Mouse (Mus musculus) myocyte (in vitro differentiated cells): ENCODE results near the gene Derl3. TPM values are rescaled to one million over a fixed set of nuclear protein-coding genes. Genes with fewer than 3 reads are reported as not detected.

ENCODE experiments used
- H3K27me3 ChIP-seq: one replicate; pipeline ENCODE4 v1.6.1; 2011; ENCODE audit not compliant: control insufficient read depth, insufficient read depth, insufficient read length
- H3K36me3 ChIP-seq: one replicate; pipeline ENCODE4 v1.6.1; 2011; ENCODE audit not compliant: control insufficient read depth, insufficient read depth
- H3K4me2 ChIP-seq: one replicate; pipeline ENCODE4 v1.6.1; 2011; ENCODE audit warnings: low read depth, control low read depth
- H3K4me3 ChIP-seq: one replicate; pipeline ENCODE4 v1.5.1; 2011; ENCODE audit warnings: mild to moderate bottlenecking, control low read depth, moderate library complexity
- H3K79me2 ChIP-seq: one replicate; pipeline ENCODE4 v1.6.1; 2011; ENCODE audit not compliant: control insufficient read depth, insufficient read depth
- H3ac ChIP-seq: one replicate; pipeline ENCODE4 v1.6.1; 2011; ENCODE audit not compliant: control insufficient read depth, insufficient read length
- CEBPB ChIP-seq: IDR thresholded peaks from 2 replicates; pipeline ENCODE4 v1.6.1; 2011; ENCODE audit warnings: mild to moderate bottlenecking, moderate library complexity; ENCODE audit not compliant: poor library complexity, insufficient read depth, severe bottlenecking
- E2F4 ChIP-seq: IDR thresholded peaks from one replicate; pipeline ENCODE4 v1.6.1; 2011; ENCODE audit warnings: mild to moderate bottlenecking, control low read depth, moderate library complexity; ENCODE audit not compliant: insufficient read depth
- MAX ChIP-seq: IDR thresholded peaks from one replicate; pipeline ENCODE4 v1.6.1; 2011; ENCODE audit warnings: low read depth, mild to moderate bottlenecking, control low read depth
- MYOD1 ChIP-seq, 3 experiments: IDR thresholded peaks; one replicate each; pipeline ENCODE4 v1.6.1; 2011; ENCODE audit warnings: control low read depth in 2 of 3, low read depth in 2 of 3, mild to moderate bottlenecking in 2 of 3, moderate library complexity in 1 of 3; ENCODE audit not compliant: insufficient read length in 2 of 3, control insufficient read depth in 1 of 3
- MYOG ChIP-seq, 3 experiments: IDR thresholded peaks; one replicate each; pipeline ENCODE4 v1.6.1; 2011; ENCODE audit warnings: control low read depth in 2 of 3, low read depth in 2 of 3, mild to moderate bottlenecking in 2 of 3; ENCODE audit not compliant: insufficient read length in 2 of 3, control insufficient read depth in 1 of 3, insufficient read depth in 1 of 3
- POLR2A ChIP-seq: IDR thresholded peaks from one replicate; pipeline ENCODE4 v1.6.1; 2011; ENCODE audit warnings: low read depth, mild to moderate bottlenecking, control low read depth, moderate library complexity; ENCODE audit not compliant: insufficient read length
- POLR2AphosphoS2 ChIP-seq: IDR thresholded peaks from one replicate; pipeline ENCODE4 v1.6.1; 2011; ENCODE audit warnings: low read depth, control low read depth; ENCODE audit not compliant: insufficient read length
- REST ChIP-seq: IDR thresholded peaks from one replicate; pipeline ENCODE4 v1.6.1; 2011; ENCODE audit warnings: mild to moderate bottlenecking, control low read depth, moderate library complexity; ENCODE audit not compliant: insufficient read depth, insufficient read length
- SRF ChIP-seq: IDR thresholded peaks from one replicate; pipeline ENCODE4 v1.6.1; 2011; ENCODE audit warnings: low read depth; ENCODE audit not compliant: control insufficient read depth, insufficient read length
- TCF12 ChIP-seq: IDR thresholded peaks from one replicate; pipeline ENCODE4 v1.6.1; 2011; ENCODE audit warnings: mild to moderate bottlenecking, control low read depth; ENCODE audit not compliant: poor library complexity, insufficient read depth, severe bottlenecking
- TCF3 ChIP-seq: IDR thresholded peaks from one replicate; pipeline ENCODE4 v1.6.1; 2011; ENCODE audit warnings: low read depth, control low read depth; ENCODE audit not compliant: insufficient read length
- USF1 ChIP-seq: IDR thresholded peaks from one replicate; pipeline ENCODE4 v1.6.1; 2011; ENCODE audit warnings: low read depth, mild to moderate bottlenecking, control low read depth, moderate library complexity
- polyA plus RNA-seq: library from polyadenylated mRNA; unstranded; fragments of >200 nt; fragmentation: generic; extraction: Trizol; gene quantifications from one replicate; pipeline ENCODE4 v1.2.1, GENCODE M21; 2012; ENCODE audit warnings: missing spikeins

Gene Derl3
- polyA plus RNA-seq, 1 experiment = 0.58 TPM

DNA sequence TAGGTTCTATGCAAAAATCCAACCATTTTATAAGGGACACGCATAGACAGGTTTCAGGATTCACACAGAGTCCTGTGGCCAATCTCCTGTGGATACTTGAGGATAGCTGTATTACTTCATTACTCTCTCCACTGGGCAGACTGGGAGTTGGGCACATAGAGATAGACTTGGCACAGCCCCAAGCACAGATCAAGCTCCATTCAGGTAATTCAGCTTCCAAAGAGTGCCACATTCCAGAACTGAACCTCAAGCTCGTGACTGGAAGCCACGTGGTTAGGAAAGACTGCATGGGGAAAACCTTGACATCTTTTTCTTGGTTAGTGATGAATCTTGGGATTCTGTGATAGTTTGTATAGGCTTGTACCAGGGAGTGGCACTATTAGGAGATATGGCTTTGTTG, 14.4 kb upstream of the Derl3 start:
- TF ChIP-seq SRF = no peak
- TF ChIP-seq TCF12 = no peak
- TF ChIP-seq MYOD1 (IDR thresholded peaks at IDR 0.05; ENCODE audit: control insufficient read depth in 1 of 3, insufficient read length in 2 of 3, low read depth in 2 of 3) = no peak
- TF ChIP-seq POLR2A = no peak
- TF ChIP-seq MYOG (IDR thresholded peaks at IDR 0.05; ENCODE audit: control insufficient read depth in 1 of 3, insufficient read depth in 1 of 3, insufficient read length in 2 of 3, low read depth in 2 of 3) = no peak
- no peak for TF ChIP-seq MAX
- no peak for TF ChIP-seq TCF3
- TF ChIP-seq E2F4 = no peak
- TF ChIP-seq POLR2AphosphoS2 = no peak
- no peak for TF ChIP-seq USF1
- no peak for TF ChIP-seq CEBPB
- TF ChIP-seq REST = no peak
- Histone ChIP-seq H3K27me3 (no peaks in the 10 kb centered on the region), H3ac (no peak overlapping the region), H3K4me3 (no peak overlapping the region), H3K36me3 (no peaks in the 10 kb centered on the region), H3K4me2 (no peak overlapping the region), H3K79me2 (no peaks in the 10 kb centered on the region)

- Histone ChIP-seq H3K36me3 (no peaks in the 10 kb centered on the region), H3ac (no peak overlapping the region), H3K27me3 (no peaks in the 10 kb centered on the region), H3K4me3 (no peak overlapping the region), H3K79me2 (no peaks in the 10 kb centered on the region), H3K4me2 (no peak overlapping the region)
- TF ChIP-seq POLR2A = no peak
- no peak for TF ChIP-seq TCF12
- TF ChIP-seq MYOD1 (IDR thresholded peaks at IDR 0.05; ENCODE audit: control insufficient read depth in 1 of 3, insufficient read length in 2 of 3, low read depth in 2 of 3) = no peak
- no peak for TF ChIP-seq MYOG (IDR thresholded peaks at IDR 0.05; ENCODE audit: control insufficient read depth in 1 of 3, insufficient read depth in 1 of 3, insufficient read length in 2 of 3, low read depth in 2 of 3)
Observed at GRCm38 (mm10) chr10:75880351-75880750, 12.9 kb upstream of the Derl3 start.

DNA sequence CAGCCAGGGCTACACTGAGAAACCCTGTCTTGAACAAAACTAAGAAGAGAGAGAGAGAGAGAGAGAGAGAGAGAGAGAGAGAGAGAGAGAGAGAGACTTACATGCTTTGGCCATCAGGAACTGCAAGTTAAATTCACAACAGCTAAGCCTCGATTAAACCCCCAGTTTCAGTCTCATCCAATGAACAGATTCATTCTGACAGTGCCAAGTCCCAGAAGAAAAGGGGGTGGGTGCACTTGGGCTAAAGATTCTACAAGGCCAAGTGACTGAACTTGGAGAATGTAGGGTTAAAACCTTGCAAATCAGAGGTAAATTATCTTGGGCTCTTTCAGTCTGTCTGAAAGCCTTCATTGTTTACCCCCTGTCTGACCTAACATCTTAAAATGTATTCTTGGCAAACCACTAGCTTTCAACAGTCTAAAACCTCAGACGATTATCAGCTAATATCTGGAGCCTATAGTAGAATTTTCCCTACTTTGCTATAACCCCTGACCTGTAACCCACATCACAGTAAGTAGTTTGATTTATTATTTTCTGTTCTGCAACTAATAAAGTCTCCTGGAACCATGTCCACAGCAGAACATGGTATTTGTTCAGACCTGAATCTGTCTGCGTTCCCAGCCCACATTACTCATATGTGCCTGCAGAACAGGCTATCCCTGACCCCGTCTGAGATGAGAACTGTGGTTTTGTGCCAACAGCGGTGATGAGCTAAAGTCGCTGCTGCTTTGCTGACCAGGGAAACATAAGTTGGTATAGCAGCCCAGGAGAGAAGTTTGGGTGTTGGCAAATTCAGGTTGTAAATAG, 12.2 kb upstream of the Derl3 start:
- H3K4me2 ChIP-seq = peak overlapping the region; percentile 31
- no peaks in the 10 kb centered on the region for H3K27me3 ChIP-seq
- no peaks in the 10 kb centered on the region for H3K36me3 ChIP-seq
- TF ChIP-seq TCF12 = no peak
- H3K79me2 ChIP-seq = no peaks in the 10 kb centered on the region
- H3K4me3 ChIP-seq = no peak overlapping the region
- H3ac ChIP-seq = no peak overlapping the region

- no peak overlapping the region for H3ac ChIP-seq
- TF ChIP-seq REST = no peak
- TF ChIP-seq MYOG (IDR thresholded peaks at IDR 0.05; ENCODE audit: control insufficient read depth in 1 of 3, insufficient read depth in 1 of 3, insufficient read length in 2 of 3, low read depth in 2 of 3) = no peak
- TF ChIP-seq TCF12 = no peak
- TF ChIP-seq POLR2A = no peak
- no peak for TF ChIP-seq USF1
- TF ChIP-seq TCF3 = no peak
- TF ChIP-seq E2F4 = no peak
- peak overlapping the region; percentile 31 for H3K4me2 ChIP-seq
- H3K27me3 ChIP-seq = no peaks in the 10 kb centered on the region
- no peaks in the 10 kb centered on the region for H3K79me2 ChIP-seq
- H3K4me3 ChIP-seq = no peak overlapping the region
- no peaks in the 10 kb centered on the region for H3K36me3 ChIP-seq
Observed at GRCm38 (mm10) chr10:75881578-75882432, 11.4 kb upstream of the Derl3 start.

DNA sequence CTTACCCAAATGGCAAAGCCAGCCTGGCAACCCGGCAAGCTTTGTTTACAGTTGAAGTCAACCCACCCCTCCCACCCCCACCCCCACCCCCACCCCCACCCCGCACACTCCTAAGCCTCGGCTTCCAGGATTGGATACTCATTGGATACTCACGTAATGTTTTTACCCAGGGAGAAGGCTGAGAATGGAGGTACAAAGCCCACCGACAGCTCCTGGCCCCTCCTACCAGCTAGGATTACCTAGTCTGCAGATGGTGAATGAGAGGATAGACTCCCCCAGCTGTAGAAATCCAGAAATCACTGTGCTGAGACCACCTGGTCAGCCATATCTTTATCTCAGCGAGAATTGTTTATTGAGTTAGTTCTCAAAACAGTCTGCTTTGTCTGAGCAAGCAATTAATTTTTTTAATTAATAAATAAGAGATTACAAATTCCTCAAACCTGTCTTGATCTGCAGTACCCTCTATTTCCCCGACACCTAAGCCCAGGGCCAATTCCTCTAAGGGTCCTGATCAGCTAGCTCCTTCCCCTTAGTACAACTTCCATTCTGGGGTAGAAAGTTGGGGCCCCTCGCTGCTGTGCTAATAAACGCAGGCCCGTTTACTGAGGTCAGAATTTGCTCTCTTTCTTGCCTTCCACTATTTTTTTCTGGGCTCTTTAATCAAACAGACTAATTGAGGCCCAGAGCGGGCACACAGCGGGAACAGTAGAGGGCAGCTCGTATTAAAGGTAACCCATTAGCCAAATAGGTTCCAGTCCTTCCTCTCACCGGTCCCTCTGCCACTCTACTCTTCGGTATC, 10.6 kb upstream of the Derl3 start:
- Histone ChIP-seq H3K36me3 (no peaks in the 10 kb centered on the region), H3K79me2 (no peaks in the 10 kb centered on the region), H3K4me2 (no peak overlapping the region), H3K4me3 (no peak overlapping the region), H3K27me3 (no peaks in the 10 kb centered on the region), H3ac (no peak overlapping the region)
- TF ChIP-seq POLR2AphosphoS2 = no peak
- TF ChIP-seq CEBPB = no peak
- TF ChIP-seq SRF = no peak
- no peak for TF ChIP-seq REST
- no peak for TF ChIP-seq TCF12
- TF ChIP-seq USF1 = no peak
- TF ChIP-seq MYOG (IDR thresholded peaks at IDR 0.05; ENCODE audit: control insufficient read depth in 1 of 3, insufficient read depth in 1 of 3, insufficient read length in 2 of 3, low read depth in 2 of 3) = no peak
- no peak for TF ChIP-seq E2F4
- TF ChIP-seq MAX = no peak
- TF ChIP-seq MYOD1 (IDR thresholded peaks at IDR 0.05; ENCODE audit: control insufficient read depth in 1 of 3, insufficient read length in 2 of 3, low read depth in 2 of 3) = no peak
- no peak for TF ChIP-seq TCF3
